In genomic region chr19:40442377-40442776, GRCm38 (mm10) we compare ENCODE assay signal across 19 mouse cellular contexts.
DNase-seq lines count a peak whose midpoint lies in the region; ATAC-seq and TF ChIP-seq lines count a peak whose summit lies in the region.
"Had no signal": no experiment of that assay in that cellular context is flagged by ENCODE, and none has a peak within 500 bp of the region (broad histone marks: within the 10 kb centered on the region; RNA-seq: fewer than 3 reads in every experiment).

No protein-coding gene starts in this region.

- intact Hi-C loops in left cerebral cortex, adult 2 months (cut with DNase I): no loop called here

- ATAC-seq in frontal cortex, adult (ENCODE audit: low TSS enrichment): peak; percentile 60
- peak; percentile 72; the same call in 1 of the 2 replicates for ATAC-seq in erythroblast, adult 5-6 weeks (replicated peaks; ENCODE audit: low FRiP score, poor library complexity, severe bottlenecking)
- ATAC-seq in megakaryocyte progenitor cell, adult 5-6 weeks (replicated peaks; ENCODE audit: poor library complexity): peak; percentile 81
- ATAC-seq: activated CD4-positive, CD25-positive, alpha-beta regulatory T cell, adult 4 months; forebrain, embryonic 15.5 days had no signal

- no peak for TF ChIP-seq CTCF in left cerebral cortex, adult 2 months (IDR thresholded peaks at IDR 0.05)

- no peak for DNase-seq in frontal cortex, postnatal 25 days (ENCODE audit: low spot score in 2 of 2)
- DNase-seq in left cerebral cortex, adult 2 months (ENCODE audit: extremely low spot score in 1 of 2, low spot score in 2 of 2): no peak
- DNase-seq in left cerebral cortex, adult 18-20 months (ENCODE audit: low spot score in 2 of 2): no peak
- DNase-seq in spleen, adult 12 weeks (ENCODE audit: low spot score): no peak
- no peak for DNase-seq in embryo, embryonic 11 days
- DNase-seq: adrenal gland, postnatal 36 days; cerebellum, adult 11-12 months; lung, postnatal 10 days; right cerebral cortex, postnatal 14 days; thymus, adult 18-20 months had no signal

- H3K27ac ChIP-seq in left cerebral cortex, adult 2 months: peak overlapping the region; percentile 22; the same call in 1 of the 2 replicates
- H3K27ac ChIP-seq: forebrain, embryonic 15.5 days; heart, embryonic 15.5 days; kidney, embryonic 15.5 days; limb, embryonic 12.5 days; neural tube, embryonic 12.5 days had no signal

- H3K4me3 ChIP-seq in left cerebral cortex, adult 2 months: no peak overlapping the region
- H3K4me3 ChIP-seq: forebrain, embryonic 15.5 days; heart, embryonic 15.5 days; kidney, embryonic 15.5 days; limb, embryonic 12.5 days; neural tube, embryonic 12.5 days had no signal
